Mouse (Mus musculus) neutrophil, adult 65 days (primary cell): ENCODE results near the gene Nek11. TPM values are rescaled to one million over a fixed set of nuclear protein-coding genes. Genes with fewer than 3 reads are reported as not detected.

Experiments
- total RNA-seq: library from RNA; stranded (reverse); gene quantifications from 2 replicates; pipeline ENCODE4 v1.2.4, GENCODE M21; 2023

The Nek11 gene
- total RNA-seq = not detected in 2 replicates

DNA sequence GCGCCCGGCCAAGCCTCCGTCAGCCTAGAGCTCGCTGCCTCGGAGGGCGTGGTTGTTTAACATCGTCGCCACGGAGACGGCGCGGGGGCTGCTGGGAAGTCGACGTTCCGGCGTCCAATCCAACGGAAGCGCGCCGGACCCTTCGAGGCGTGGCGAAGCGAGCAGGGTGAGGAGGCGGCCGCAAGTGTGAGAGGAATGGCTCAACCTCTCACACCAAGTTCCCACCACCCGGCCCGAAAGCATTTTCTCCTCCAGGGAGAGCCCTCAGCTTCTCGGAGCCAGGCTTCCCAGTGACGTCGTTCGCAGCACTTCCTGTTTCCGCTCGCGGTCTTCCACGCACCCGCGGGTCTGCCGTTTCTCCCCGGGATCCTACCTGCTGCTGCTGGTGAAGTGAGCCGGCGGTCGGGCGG is at the start of gene Nek11, which contains the start of gene Aste1:
TSS of gene Nek11 (minus strand) at position 307 of the 410 bp plus-strand sequence.
TSS of gene Aste1 (plus strand) at position 175 of the 410 bp plus-strand sequence.

DNA sequence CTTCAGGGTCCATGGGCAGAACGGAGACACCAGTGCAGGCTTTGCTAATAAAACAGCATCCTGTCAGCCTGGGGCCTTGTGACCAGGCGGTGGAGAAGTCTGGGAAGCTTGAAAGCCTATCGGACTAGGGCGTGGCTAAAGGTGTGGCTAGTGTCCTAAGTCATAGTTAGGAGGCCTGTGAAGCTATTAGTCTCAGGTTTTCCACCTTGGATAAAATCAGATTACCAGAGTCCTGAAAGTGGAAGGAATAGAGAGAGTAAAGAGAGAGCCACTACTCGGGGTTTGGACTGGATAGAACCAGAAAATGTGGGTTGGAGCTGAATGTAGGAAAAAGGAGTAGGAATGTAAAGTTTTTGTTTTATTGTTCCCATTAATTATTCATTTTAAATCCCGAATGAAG is 250.3 kb downstream of the Nek11 start, which contains the start of gene 1700080E11Rik:
TSS of gene 1700080E11Rik (minus strand) at position 101 of the 400 bp plus-strand sequence.

GRCm38 (mm10) chr9:105131253-105132001 is 263.9 kb downstream of the Nek11 start, which contains the start of gene Nudt16:
Gene Nudt16, minus strand, starts transcription at chr9:105131824.

Other genes starting within 250 kb of the Nek11 start
- gene Aste1, start 132 bp downstream of the Nek11 start, total RNA-seq = 19.4 and 28.8 TPM in 2 replicates
- gene Atp2c1, start 131.8 kb upstream of the Nek11 start, total RNA-seq = 150 and 199 TPM in 2 replicates
- gene Pik3r4, start 247.5 kb upstream of the Nek11 start, total RNA-seq = 18.5 and 18.6 TPM in 2 replicates